Mouse (Mus musculus) layer of hippocampus, adult 9-11 months (tissue): ENCODE measurements around the gene Glmp.
"Not testable (repeated sequence)": the region's sequence is repeated elsewhere in the genome, so short reads cannot be mapped to it uniquely, and the experiment has no call there.

Source experiments
- DNase-seq: peaks from one replicate; pipeline ENCODE4 v3.0.0; 2022

Gene Glmp

GRCm38 (mm10) chr3:88336058-88337013, 11.5 kb downstream of the Glmp start, which contains the start of the genes Tmem79 and Smg5:
Gene Tmem79, minus strand, starts transcription at chr3:88336148.
Gene Smg5, plus strand, starts transcription at chr3:88336260.
- DNase-seq: peak; percentile 96

DNA sequence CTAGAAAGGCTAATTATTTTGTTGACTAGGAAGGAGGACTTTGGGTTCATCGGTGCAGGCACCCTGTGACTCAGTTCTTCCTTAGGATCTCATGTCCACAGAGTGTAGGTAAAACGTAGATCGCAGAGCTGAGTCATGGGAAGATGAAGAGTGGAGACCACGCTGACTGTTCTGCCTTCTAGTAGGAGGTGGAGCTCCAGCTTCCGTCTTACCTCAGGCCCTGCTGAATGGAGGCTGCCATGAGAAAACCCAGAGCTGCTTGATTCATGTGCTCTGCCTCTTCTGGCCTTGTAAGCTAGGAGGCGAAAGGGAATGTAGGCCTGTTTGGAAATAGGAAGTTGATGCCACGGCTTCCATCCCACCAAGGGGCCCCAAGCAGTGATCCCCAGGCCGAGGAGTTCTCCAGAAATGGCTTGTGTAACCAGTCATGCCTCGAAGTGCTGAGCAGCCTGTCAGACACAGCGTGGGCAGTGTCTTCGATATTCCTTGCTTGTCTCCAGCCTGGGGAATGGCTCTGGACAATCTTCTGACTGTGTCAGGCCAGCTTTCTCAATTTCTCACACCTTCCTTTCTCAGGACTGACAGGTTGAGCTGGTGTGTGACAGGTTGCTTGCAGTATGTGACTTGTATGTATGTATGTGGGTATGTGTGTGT, 12.7 kb downstream of the Glmp start:
- DNase-seq: no peak

DNA sequence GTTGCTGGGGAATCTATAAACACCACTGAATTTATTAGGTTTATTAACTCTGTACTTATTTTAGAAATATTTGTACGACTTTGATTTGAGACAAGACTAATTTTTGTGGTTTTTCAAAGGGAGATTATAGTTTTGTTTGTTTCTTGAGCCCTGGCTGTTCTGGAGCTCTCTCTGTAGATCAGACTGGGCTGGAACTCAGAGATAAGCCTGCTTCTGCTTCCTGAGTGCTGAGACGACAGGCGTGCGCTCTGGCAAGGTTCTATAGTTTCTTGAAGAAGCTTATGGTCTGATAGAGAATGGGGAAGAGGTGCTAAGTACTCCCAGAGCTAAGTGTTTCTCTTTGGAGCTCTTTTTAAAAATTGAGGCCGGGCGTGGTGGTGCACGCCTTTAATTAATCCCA, 13.5 kb downstream of the Glmp start:
- no peak for DNase-seq

DNA sequence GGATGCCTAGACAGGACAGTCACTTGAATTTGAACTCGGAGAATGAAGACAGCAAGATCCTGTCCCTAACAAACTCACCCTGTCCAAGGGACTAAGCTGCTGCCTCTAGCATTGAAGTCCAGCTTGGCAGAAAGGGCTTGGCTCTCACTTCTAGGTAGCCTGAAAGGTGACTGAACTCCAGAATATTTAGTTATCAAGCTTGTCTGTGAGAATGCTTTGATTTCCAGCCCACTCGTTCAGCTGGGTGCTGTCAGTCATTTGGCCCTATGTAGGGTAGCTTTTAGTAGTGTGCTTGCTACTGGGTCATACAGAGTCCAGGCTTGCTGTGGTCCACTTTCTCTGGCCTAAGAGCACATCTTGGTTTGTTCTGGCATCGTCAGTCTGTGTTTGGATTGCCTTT, 14.2 kb downstream of the Glmp start:
- DNase-seq: no peak

DNA sequence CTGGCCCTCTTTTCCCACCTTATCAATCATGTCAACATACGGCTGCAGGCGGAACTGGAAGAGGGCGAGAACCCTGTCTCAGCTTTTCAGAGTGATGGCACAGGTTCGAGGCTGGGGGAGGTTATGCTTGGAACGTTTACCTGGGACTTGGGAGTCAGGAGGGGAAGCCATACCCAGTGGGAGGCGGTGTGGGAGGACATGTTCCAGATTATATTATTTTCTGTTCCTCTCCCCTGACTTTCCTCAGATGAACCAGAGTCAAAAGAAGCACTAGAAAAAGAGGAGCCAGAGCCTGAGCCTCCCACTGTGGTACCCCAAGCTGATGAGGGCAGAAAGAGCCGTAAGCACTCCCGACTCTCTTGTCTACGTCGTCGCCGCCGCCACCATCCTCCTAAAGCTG, 25.9 kb downstream of the Glmp start:
- DNase-seq: no peak

- DNase-seq: no peak
These were observed 28.1 kb downstream of the Glmp start for GRCm38 (mm10) chr3:88352907-88353306.

DNA sequence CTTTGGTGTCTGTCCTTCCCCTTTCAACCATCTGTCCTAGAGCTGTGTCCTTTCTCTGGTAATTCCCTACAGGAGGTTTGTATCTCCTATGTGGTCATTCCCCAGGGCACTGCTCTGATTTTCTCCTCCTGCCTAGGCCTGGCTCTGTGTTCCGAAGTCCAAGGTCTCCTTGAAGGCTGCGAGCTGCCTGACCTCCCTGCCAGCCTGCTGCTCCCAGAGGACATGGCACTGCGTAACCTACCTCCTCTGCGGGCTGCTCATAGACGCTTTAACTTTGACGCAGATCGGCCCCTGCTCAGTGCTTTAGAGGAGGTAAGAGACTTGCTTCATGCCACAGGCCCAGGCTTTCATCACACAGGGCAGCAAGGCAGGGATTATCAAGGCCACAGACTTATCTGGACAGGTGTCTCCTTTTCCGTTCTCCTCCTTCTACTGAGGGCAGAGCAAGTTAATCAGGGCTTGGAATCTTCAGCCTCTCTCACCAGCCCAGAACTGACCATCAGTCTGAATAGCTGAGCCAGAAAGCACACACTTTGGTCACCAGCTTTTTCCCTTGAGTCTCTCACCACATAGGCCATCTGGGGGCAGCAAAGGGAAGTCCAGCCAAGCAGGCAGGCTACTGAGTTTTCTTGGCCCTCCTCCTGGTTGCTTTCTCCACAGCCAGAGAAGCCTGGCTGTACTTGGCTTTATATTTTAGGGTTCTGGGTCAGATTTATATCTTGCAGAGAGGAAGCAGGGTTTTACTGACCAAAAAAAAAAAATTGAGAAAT, 29.8 kb downstream of the Glmp start:
- DNase-seq: no peak

GRCm38 (mm10) chr3:88359584-88359983, 34.8 kb downstream of the Glmp start:
- DNase-seq: no peak

GRCm38 (mm10) chr3:88359989-88360388, 35.2 kb downstream of the Glmp start:
- no peak for DNase-seq

DNA sequence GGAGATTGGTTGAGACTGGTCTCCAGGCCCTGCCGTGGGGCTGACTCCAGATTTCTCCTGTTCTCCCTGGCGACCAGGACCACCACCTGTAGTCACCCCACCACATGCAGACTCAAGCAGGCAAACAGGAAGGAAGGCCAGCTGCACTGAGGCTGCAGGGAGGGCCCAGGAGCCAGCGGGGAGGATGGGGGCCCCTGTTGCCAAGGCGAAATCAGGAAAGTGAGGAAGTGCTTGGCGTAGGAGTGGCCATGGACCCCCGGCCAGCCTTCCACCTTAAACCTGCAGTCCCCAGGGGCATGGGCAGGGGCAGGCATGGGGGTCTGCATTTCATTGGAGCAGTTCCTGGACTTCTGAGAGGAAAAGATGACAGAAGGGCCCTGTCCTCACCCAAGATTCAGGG, 36.3 kb downstream of the Glmp start:
- DNase-seq: no peak

DNA sequence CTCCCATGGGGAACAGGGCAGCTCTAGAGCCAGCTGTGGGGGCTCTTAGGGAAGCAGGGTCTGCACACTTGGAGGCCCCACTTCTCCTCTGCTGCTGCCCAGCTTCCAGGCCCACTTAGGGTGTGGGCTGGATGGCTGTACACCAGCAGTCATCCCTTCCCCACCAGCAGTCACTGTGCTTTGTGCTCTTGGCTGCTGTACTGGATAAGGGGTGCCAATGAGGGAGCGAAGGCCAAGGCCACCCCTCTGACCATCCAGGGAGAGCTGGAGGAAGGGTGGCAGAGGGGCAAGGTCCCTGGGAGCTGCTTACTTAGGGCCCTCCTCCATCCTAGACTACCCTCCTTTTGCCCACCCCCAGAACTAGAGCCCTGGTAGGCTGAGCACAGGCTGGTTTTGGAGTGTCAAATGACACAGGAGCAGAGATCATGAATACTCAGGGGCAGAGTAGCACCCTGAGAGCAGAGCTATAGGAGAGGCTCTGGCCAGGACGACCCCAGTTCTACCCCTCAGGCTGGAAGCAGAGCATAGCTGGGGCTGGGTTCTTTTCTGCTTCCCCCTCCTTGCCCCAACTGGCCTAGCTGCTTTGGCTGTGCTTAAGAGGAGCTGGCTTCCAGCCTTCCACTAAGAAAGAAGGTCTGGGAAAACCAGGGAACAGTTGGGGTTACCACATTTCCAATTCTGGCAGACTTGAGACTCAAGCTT, 36.9 kb downstream of the Glmp start:
- DNase-seq: no peak

- DNase-seq: peak; percentile 82
These were observed 38.9 kb downstream of the Glmp start for GRCm38 (mm10) chr3:88363700-88364099.

GRCm38 (mm10) chr3:88364337-88364736, 39.5 kb downstream of the Glmp start, which contains the start of gene Paqr6:
Gene Paqr6, plus strand, starts transcription at chr3:88364584.
- no peak for DNase-seq

DNA sequence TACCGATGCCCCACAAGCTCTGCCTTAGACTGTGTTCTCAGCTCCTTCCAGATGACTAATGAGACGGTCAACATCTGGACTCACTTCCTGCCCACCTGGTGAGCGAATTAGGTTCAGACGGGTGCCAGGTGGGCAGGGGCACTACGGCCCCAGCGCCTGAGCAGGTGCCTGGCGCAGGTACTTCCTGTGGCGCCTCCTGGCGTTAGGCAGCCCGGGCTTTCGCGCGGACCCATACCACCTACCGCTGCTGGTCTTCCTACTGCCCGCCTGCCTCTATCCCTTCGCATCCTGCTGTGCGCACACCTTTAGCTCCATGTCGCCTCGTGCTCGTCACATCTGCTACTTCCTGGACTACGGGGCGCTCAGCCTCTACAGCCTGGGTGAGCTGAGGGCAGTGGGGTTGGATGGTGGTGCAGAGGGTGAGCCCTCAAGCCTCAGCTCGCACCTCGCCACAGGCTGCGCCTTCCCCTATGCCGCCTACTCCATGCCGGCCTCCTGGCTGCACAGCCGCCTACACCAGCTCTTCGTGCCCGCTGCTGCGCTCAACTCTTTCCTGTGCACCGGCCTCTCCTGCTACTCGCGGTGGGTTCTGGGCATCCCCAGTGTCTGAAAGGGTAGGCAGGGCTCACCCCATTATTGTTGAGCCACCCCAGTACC, 41.0 kb downstream of the Glmp start:
- no peak for DNase-seq

- peak; percentile 66 for DNase-seq
These were observed 42.1 kb downstream of the Glmp start for GRCm38 (mm10) chr3:88366830-88367428.

- DNase-seq: not testable (repeated sequence)
These were observed 42.7 kb downstream of the Glmp start for GRCm38 (mm10) chr3:88367517-88367916.

DNA sequence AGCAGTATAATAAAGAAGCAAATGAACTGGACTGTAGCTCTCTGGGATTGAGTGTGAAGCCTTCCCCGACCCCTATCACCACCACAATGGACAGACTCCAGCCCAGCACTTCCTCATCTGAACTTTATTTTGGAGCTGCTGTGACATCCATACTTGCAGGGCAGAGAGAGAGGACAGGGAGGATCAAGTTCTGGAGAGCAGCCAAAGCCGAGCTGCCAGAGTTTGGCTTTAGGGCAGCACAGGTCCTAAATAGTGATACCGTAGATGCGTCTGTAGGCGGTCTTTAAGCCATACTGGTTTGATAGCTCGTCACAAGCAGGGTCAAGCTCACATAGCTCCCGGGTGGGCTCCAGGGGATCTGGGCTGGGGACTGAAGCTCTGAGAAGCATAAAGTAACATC, 43.7 kb downstream of the Glmp start:
- DNase-seq: not testable (repeated sequence)

- DNase-seq: not testable (repeated sequence)
These were observed 47.8 kb downstream of the Glmp start, which contains the start of gene Bglap3 for GRCm38 (mm10) chr3:88372643-88373042. Gene Bglap3, minus strand, starts transcription at chr3:88372743.

DNA sequence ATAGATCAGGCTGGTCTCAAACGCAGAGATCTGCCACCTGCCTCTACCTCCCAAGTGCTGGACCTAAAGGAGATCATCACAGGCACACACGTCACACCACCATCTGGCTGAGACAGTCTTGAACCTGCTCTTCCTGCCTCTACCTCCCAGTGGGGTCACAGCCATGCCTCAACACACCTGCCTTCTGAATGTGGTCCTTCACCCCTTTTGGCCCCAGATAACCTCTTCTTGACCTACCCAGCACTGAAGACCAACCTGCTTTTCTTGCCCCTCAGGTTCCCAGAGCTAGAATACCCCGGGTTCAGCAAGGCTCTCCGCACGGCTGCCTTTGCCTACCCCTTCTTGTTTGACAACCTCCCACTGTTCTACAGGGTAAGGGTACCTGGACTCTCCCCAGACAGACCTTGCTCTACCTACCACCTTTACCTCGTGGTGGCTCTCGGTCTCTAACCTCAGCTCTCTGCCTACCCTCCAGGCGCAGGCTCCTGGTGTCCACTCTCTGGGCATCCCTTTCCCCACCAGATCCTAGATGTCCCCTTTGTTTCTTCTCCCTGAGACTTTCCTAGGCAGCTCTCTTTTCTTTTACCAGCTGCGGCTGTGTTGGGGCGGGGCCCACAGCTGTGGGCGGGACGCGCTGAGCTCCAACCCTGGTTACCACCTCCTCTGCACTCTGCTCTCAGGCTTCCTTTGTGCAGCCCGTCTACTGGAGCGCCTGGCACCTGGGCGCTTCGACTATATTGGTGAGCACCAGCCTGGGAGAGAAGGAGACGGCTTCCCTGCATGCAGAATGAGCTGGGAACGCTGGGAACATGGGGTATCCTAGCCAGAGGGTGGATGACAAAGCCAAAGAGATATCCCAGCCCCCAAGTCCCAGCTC, 51.2 kb downstream of the Glmp start:
- DNase-seq: not testable (repeated sequence)

DNA sequence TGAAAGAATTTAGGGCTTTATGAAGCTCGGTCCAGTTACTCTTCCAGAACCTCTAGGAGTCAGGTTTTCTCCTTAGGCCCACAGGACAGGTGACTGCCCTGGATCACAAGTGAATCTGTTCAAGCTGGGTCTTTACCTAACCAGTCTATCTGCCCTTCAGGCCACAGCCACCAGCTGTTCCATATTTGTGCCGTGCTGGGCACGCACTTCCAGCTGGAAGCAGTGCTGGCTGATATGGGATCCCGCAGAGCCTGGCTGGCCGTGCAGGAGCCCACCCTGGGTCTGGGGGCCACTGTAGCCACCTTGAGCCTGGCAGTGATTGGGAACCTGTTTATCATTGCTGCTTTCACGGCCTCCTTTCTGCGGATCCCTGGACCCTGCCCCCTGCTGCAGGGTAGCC, 51.8 kb downstream of the Glmp start:
- DNase-seq: not testable (repeated sequence)
